Mouse (Mus musculus) adrenal gland, adult 10 weeks (tissue): ENCODE data around the gene Pias1. TPM values are rescaled to one million over a fixed set of nuclear protein-coding genes. Genes with fewer than 3 reads are reported as not detected.

Experiments
- polyA plus RNA-seq: library from polyadenylated mRNA; stranded (reverse); fragments of 350-450 nt; fragmentation: Illumina TruSeq; extraction: RNeasy Lipid Tissue Mini Kit (QIAGEN cat#74804); gene quantifications from one replicate; pipeline ENCODE4 v1.2.3, GENCODE M21; 2014; ENCODE audit warnings: low read depth, low replicate concordance

The Pias1 gene
- polyA plus RNA-seq: 38.2 TPM

DNA sequence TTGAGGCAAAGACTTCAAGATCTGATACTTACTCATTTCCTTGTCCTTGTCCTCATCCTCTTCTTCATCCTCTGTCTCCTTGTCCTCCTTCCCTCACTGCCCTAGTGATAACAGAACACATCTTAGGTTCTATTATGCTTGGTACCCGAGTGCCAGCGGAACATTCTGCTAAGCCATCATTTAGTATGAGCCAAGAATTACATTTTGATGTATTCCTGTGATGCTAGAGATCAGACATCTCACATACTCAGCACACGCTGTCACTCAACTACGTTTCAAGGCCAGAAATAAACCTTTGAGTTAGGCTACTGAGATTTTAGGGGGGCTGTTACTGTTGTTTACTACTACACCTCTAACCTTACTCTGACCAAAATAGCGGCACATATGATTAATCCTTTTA lies at the start of gene Pias1:
Gene Pias1 (minus strand): TSS at position 101 of the 400 bp plus-strand sequence.

GRCm38 (mm10) chr9:62857719-62858261 lies 129.9 kb downstream of the Pias1 start, which contains the start of gene Calml4:
Gene Calml4, plus strand, starts transcription at chr9:62858080.

GRCm38 (mm10) chr9:62838506-62839171 lies 149.1 kb downstream of the Pias1 start, which contains the start of gene Cln6:
Gene Cln6, plus strand, starts transcription at chr9:62838785.

Other genes starting within 250 kb of the Pias1 start
- gene Fem1b, start 176.0 kb downstream of the Pias1 start, polyA plus RNA-seq: 57.2 TPM
- gene Cln6, start 149.1 kb downstream of the Pias1 start, polyA plus RNA-seq: 4.7 TPM
- gene Calml4, start 129.8 kb downstream of the Pias1 start, polyA plus RNA-seq: 6.6 TPM
- not detected for gene Skor1, start 161.0 kb upstream of the Pias1 start, polyA plus RNA-seq